Mouse (Mus musculus) bone marrow macrophage, adult 2 months (primary cell): ENCODE measurements at regions not wholly inside any gene's neighbourhood (a gene's known extent, or its start where the extent isn't known, plus 50 kb on each side); places are given as distances from the start of the nearest gene placed in this dataset.

Experiments
- CTCF ChIP-seq: IDR thresholded peaks from 2 replicates; pipeline ENCODE4 v1.5.1; 2012; ENCODE audit warnings: low read depth, mild to moderate bottlenecking, low read length, moderate library complexity
- POLR2A ChIP-seq: IDR thresholded peaks from 2 replicates; pipeline ENCODE4 v1.6.1; 2012; ENCODE audit warnings: mild to moderate bottlenecking, low read depth, low read length, borderline replicate concordance

GRCm38 (mm10) chr6:6270545-6270944 is 53.6 kb upstream of the Slc25a13 start:
- TF ChIP-seq CTCF, result no peak
- no peak for TF ChIP-seq POLR2A
